ENCODE assay signal across 12 mouse cellular contexts in genomic region chr3:130796531-130796930, GRCm38 (mm10).
DNase-seq lines count a peak whose midpoint lies in the region; ATAC-seq lines count a peak whose summit lies in the region.
"Had no signal": no experiment of that assay in that cellular context is flagged by ENCODE, and none has a peak within 500 bp of the region (broad histone marks: within the 10 kb centered on the region; RNA-seq: fewer than 3 reads in every experiment).

No protein-coding gene starts in this region.

- no peaks in the 10 kb centered on the region for H3K9me3 ChIP-seq in liver, embryonic 12.5 days (replicated peaks)
- no peaks in the 10 kb centered on the region for H3K9me3 ChIP-seq in stomach, embryonic 15.5 days
- H3K9me3 ChIP-seq: limb, embryonic 13.5 days; midbrain, embryonic 10.5 days; neural tube, embryonic 13.5 days had no signal

- no peak overlapping the region for H3K9ac ChIP-seq in liver, embryonic 12.5 days
- no peak overlapping the region for H3K9ac ChIP-seq in stomach, embryonic 15.5 days
- H3K9ac ChIP-seq: limb, embryonic 13.5 days; neural tube, embryonic 13.5 days had no signal

- 42% methylated on average over 8 of the region's 8 CpGs for WGBS in liver, embryonic 12.5 days (ENCODE audit: insufficient replicate concordance)
- 69% methylated on average over 8 of the region's 8 CpGs for WGBS in stomach, embryonic 15.5 days

- DNase-seq in CD4-positive, CD25-positive, alpha-beta regulatory T cell, adult 2 months (ENCODE audit: low read depth, low spot score): peak; percentile 55
- no peak for DNase-seq in ovary, postnatal 36 days (ENCODE audit: low spot score)
- no peak for DNase-seq in urinary bladder, adult 18-20 months (ENCODE audit: low spot score in 2 of 2)
- no peak for DNase-seq in adrenal gland, adult 8-10 months
- DNase-seq: adrenal gland, postnatal 36 days; cerebellum, adult 8-10 months had no signal

- peaks cover 9% of the 10 kb centered on the region; the same call in 1 of the 2 replicates for H3K4me1 ChIP-seq in liver, embryonic 12.5 days
- H3K4me1 ChIP-seq in stomach, embryonic 15.5 days: no peaks in the 10 kb centered on the region
- H3K4me1 ChIP-seq: limb, embryonic 13.5 days; midbrain, embryonic 10.5 days; neural tube, embryonic 13.5 days had no signal

- H3K4me3 ChIP-seq in liver, embryonic 12.5 days: no peak overlapping the region
- H3K4me3 ChIP-seq in stomach, embryonic 15.5 days (replicated peaks): no peak overlapping the region
- H3K4me3 ChIP-seq: limb, embryonic 13.5 days; midbrain, embryonic 10.5 days; neural tube, embryonic 13.5 days had no signal

- H3K27ac ChIP-seq in liver, embryonic 12.5 days: no peak overlapping the region
- no peak overlapping the region for H3K27ac ChIP-seq in stomach, embryonic 15.5 days
- H3K27ac ChIP-seq: limb, embryonic 13.5 days; midbrain, embryonic 10.5 days; neural tube, embryonic 13.5 days had no signal

- H3K36me3 ChIP-seq in liver, embryonic 12.5 days: no peaks in the 10 kb centered on the region
- no peaks in the 10 kb centered on the region for H3K36me3 ChIP-seq in stomach, embryonic 15.5 days
- H3K36me3 ChIP-seq: limb, embryonic 13.5 days; midbrain, embryonic 10.5 days; neural tube, embryonic 13.5 days had no signal

- peak; percentile 91 for ATAC-seq in activated CD4-positive, CD25-positive, alpha-beta regulatory T cell, adult 4 months
- peak; percentile 83 for ATAC-seq in liver, embryonic 12.5 days
- ATAC-seq in stomach, embryonic 15.5 days (ENCODE audit: insufficient read depth, low FRiP score, low read depth): peak; percentile 58; the same call in 1 of the 2 replicates

- 0 out of 2 replicates have a peak overlapping the region, but pooled peaks have one; percentile 16 for H3K4me2 ChIP-seq in liver, embryonic 12.5 days
- H3K4me2 ChIP-seq in stomach, embryonic 15.5 days: no peak overlapping the region
- H3K4me2 ChIP-seq: limb, embryonic 13.5 days; neural tube, embryonic 13.5 days had no signal

- H3K27me3 ChIP-seq in liver, embryonic 12.5 days (replicated peaks): no peaks in the 10 kb centered on the region
- H3K27me3 ChIP-seq in stomach, embryonic 15.5 days (replicated peaks): no peaks in the 10 kb centered on the region
- H3K27me3 ChIP-seq: limb, embryonic 13.5 days; neural tube, embryonic 13.5 days had no signal
